Mouse (Mus musculus): ENCODE measurements at regions not wholly inside any gene's neighbourhood (a gene's known extent, or its start where the extent isn't known, plus 50 kb on each side); places are given as distances from the start of the nearest gene placed in this dataset.

DNA sequence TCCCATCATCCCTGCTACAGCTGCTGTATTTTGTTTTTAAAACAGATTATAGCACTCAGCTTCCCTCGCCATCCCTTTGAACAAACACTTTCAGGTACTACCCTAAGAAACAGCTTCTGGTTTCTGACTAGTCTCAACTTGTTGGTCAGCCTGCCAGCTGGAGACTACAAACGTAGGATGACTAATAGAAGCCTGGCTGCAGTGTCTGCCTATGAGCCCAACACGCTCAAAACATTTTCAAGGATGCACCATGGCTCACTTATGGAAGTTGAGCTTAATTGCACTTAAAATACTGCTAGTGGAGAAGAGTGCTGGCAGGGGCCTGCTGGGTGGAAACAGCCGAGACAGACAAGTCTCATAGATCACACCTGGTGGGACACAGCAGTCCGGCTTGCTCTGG is 234.4 kb upstream of the Tenm4 start:
- WGBS, result 85% methylated on average over 5 of the region's 5 CpGs
- H3K4me1 ChIP-seq (ENCODE audit: control insufficient read depth, insufficient read depth, low read length), result no peaks in the 10 kb centered on the region
- H3K9me3 ChIP-seq (replicated peaks; ENCODE audit: control insufficient read depth, low read length, poor library complexity, severe bottlenecking), result no peaks in the 10 kb centered on the region
- H3K27me3 ChIP-seq (ENCODE audit: control insufficient read depth, insufficient read depth, low read depth, low read length), result no peaks in the 10 kb centered on the region
- no peak overlapping the region for H3K4me3 ChIP-seq (ENCODE audit: low read depth, low read length)
- no peak overlapping the region for H3K4me2 ChIP-seq (ENCODE audit: low read length)
- no peak overlapping the region for H3K27ac ChIP-seq (ENCODE audit: low read length)
- no peaks in the 10 kb centered on the region for H3K36me3 ChIP-seq (ENCODE audit: control insufficient read depth, insufficient read depth, low read length)
- no peak overlapping the region for H3K9ac ChIP-seq (ENCODE audit: low read depth, low read length)
- ATAC-seq, result no peak

DNA sequence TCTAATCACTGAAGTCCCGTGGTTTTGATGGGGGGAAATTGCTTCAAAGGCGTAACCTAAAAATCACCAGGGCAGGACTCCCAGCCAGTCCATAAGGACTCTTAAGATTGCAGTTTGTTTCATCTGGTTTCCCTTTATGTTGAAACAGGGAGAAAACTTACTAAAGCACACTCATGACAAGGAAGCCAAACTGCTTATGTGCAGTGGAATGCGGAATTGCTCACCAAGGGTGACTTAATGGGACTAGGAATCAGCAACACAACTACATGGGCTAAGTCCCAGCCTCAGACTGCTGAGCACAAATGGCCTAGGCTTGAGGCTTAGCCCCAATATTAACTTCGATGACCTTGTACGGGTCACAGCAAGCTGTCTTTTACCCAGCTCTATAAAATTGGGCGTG is 227.6 kb upstream of the Tenm4 start:
- Histone ChIP-seq H3K4me3 (ENCODE audit: low read depth, low read length) (no peak overlapping the region), H3K27me3 (ENCODE audit: control insufficient read depth, insufficient read depth, low read depth, low read length) (no peaks in the 10 kb centered on the region), H3K9ac (ENCODE audit: low read depth, low read length) (no peak overlapping the region), H3K4me2 (ENCODE audit: low read length) (no peak overlapping the region), H3K36me3 (ENCODE audit: control insufficient read depth, insufficient read depth, low read length) (no peaks in the 10 kb centered on the region), H3K27ac (ENCODE audit: low read length) (no peak overlapping the region), H3K4me1 (ENCODE audit: control insufficient read depth, insufficient read depth, low read length) (no peaks in the 10 kb centered on the region), H3K9me3 (replicated peaks; ENCODE audit: control insufficient read depth, low read length, poor library complexity, severe bottlenecking) (no peaks in the 10 kb centered on the region)
- ATAC-seq, result no peak
- 92% methylated on average over 6 of the region's 6 CpGs for WGBS

DNA sequence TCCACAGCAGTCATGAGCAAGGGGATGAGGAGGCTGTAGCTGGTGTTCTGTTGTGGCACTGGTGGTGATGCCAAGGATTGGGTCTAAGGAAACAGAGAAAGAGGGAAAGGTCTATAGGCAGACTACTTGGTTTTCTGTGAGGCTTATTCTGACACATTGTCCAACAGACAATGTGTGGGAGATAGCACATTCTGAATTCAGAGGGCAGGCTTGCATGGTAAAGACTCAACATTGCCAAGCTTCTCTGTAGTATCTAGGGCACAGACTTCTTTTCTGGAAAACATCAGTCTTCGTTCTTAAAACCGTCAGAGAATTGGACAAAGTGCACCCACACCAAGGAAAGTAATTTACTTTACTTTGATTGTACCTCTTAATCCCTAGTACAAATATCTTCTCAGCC is 218.7 kb upstream of the Tenm4 start:
- no peaks in the 10 kb centered on the region for H3K27me3 ChIP-seq (ENCODE audit: control insufficient read depth, insufficient read depth, low read depth, low read length)
- H3K4me3 ChIP-seq (ENCODE audit: low read depth, low read length), result no peak overlapping the region
- H3K4me2 ChIP-seq (ENCODE audit: low read length), result no peak overlapping the region
- no peaks in the 10 kb centered on the region for H3K9me3 ChIP-seq (replicated peaks; ENCODE audit: control insufficient read depth, low read length, poor library complexity, severe bottlenecking)
- WGBS, result 77% methylated on average over 2 of the region's 2 CpGs
- H3K9ac ChIP-seq (ENCODE audit: low read depth, low read length), result no peak overlapping the region
- H3K36me3 ChIP-seq (ENCODE audit: control insufficient read depth, insufficient read depth, low read length), result no peaks in the 10 kb centered on the region
- no peak for ATAC-seq
- H3K4me1 ChIP-seq (ENCODE audit: control insufficient read depth, insufficient read depth, low read length), result no peaks in the 10 kb centered on the region
- H3K27ac ChIP-seq (ENCODE audit: low read length), result no peak overlapping the region

DNA sequence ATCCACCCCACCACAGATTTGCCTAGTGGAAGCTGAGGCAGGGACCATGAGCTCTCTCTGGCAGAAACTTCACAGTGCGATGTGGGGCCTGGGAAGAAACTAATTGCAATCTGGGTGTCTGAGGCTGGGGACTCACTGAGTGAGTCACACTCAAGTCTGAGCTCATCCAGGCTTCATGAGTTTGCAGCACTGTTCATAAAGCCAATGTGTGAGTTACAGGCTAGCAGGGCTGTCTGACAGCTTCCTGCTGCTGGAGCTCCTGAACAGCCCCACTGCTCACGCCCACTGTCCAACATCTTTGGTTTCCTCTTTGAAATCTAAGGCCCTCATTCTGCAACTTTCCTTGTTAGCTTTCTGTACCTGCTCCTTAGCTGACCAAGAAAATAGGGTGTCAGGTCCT is 216.5 kb upstream of the Tenm4 start:
- no peak overlapping the region for H3K9ac ChIP-seq (ENCODE audit: low read depth, low read length)
- no peak for ATAC-seq

DNA sequence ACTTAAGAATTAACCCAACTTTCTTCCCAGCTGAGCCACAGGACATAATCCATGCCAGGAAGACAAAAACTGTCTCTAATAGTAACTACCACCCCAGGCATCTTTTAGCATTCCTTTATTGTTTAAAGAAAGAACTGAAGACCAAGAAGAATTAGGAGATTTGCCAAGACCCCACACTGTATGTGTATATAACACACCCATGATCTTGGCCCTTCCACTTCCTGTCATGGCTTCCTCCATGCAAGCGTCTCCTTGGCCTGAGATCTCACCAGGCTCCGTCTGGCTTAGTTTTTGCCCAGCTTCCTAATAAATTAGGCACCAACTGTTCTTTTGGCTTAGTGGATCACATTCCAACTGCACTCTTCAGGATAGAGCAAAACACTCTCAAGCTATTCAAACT is 215.9 kb upstream of the Tenm4 start:
- Histone ChIP-seq H3K36me3 (ENCODE audit: control insufficient read depth, insufficient read depth, low read length) (no peaks in the 10 kb centered on the region), H3K4me1 (ENCODE audit: control insufficient read depth, insufficient read depth, low read length) (no peaks in the 10 kb centered on the region), H3K4me3 (ENCODE audit: low read depth, low read length) (no peak overlapping the region), H3K27ac (ENCODE audit: low read length) (no peak overlapping the region), H3K9me3 (replicated peaks; ENCODE audit: control insufficient read depth, low read length, poor library complexity, severe bottlenecking) (no peaks in the 10 kb centered on the region), H3K27me3 (ENCODE audit: control insufficient read depth, insufficient read depth, low read depth, low read length) (no peaks in the 10 kb centered on the region), H3K9ac (ENCODE audit: low read depth, low read length) (no peak overlapping the region), H3K4me2 (ENCODE audit: low read length) (no peak overlapping the region)
- 54% methylated on average over 2 of the region's 2 CpGs for WGBS
- ATAC-seq, result no peak

More for the DNA sequence above, 216.5 kb upstream of the Tenm4 start:
- Histone ChIP-seq H3K4me1 (ENCODE audit: control insufficient read depth, insufficient read depth, low read length) (no peaks in the 10 kb centered on the region), H3K4me3 (ENCODE audit: low read depth, low read length) (no peak overlapping the region), H3K36me3 (ENCODE audit: control insufficient read depth, insufficient read depth, low read length) (no peaks in the 10 kb centered on the region), H3K9me3 (replicated peaks; ENCODE audit: control insufficient read depth, low read length, poor library complexity, severe bottlenecking) (no peaks in the 10 kb centered on the region), H3K27ac (ENCODE audit: low read length) (no peak overlapping the region), H3K4me2 (ENCODE audit: low read length) (no peak overlapping the region), H3K27me3 (ENCODE audit: control insufficient read depth, insufficient read depth, low read depth, low read length) (no peaks in the 10 kb centered on the region)
- WGBS, result 95% methylated on average over 2 of the region's 2 CpGs

DNA sequence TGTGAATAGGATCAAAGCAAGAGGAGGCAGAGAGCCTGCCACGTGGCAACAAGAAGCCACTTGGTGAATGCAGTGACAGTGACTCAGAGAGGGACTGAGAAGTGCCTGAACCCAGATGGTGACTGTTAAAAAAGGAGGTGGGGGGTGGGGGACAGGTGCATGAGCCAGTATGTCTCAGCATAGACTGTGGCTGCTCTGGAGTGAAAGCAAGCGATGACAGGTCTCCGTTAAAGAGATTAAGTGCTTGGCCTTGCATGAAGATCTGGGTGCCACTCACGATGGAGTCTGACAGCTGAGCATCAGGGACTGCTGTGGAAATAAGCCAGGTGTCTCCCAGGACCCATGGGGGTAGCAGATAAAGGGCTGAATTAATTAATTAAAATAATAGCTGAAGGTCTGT is 212.0 kb upstream of the Tenm4 start:
- Histone ChIP-seq H3K4me3 (ENCODE audit: low read depth, low read length) (no peak overlapping the region), H3K4me2 (ENCODE audit: low read length) (no peak overlapping the region), H3K27ac (ENCODE audit: low read length) (no peak overlapping the region), H3K27me3 (ENCODE audit: control insufficient read depth, insufficient read depth, low read depth, low read length) (no peaks in the 10 kb centered on the region), H3K9me3 (replicated peaks; ENCODE audit: control insufficient read depth, low read length, poor library complexity, severe bottlenecking) (no peaks in the 10 kb centered on the region), H3K4me1 (ENCODE audit: control insufficient read depth, insufficient read depth, low read length) (no peaks in the 10 kb centered on the region), H3K9ac (ENCODE audit: low read depth, low read length) (no peak overlapping the region), H3K36me3 (ENCODE audit: control insufficient read depth, insufficient read depth, low read length) (no peaks in the 10 kb centered on the region)
- ATAC-seq, result no peak
- WGBS, result 43% methylated on average over 4 of the region's 4 CpGs

DNA sequence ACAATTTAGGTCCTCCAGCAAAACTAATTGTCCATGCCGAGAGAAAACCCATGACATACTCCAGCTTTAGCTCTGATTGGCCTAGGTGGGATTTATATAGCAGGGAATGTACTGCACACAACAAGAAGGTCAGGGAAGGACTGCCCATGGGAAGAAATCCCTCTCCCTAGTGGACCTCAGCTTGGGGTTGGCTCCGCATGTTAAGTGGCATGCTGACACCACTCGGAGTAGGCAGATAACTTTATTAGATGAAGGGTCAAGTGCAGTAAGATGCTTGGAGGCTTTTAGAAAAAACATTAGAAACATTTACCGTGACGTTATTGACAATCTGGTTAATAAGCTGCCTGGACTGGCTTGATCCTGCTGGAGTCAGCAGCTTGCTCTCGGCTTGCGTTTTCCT is 199.2 kb upstream of the Tenm4 start:
- Histone ChIP-seq H3K9me3 (replicated peaks; ENCODE audit: control insufficient read depth, low read length, poor library complexity, severe bottlenecking) (no peaks in the 10 kb centered on the region), H3K9ac (ENCODE audit: low read depth, low read length) (no peak overlapping the region), H3K36me3 (ENCODE audit: control insufficient read depth, insufficient read depth, low read length) (no peaks in the 10 kb centered on the region), H3K4me3 (ENCODE audit: low read depth, low read length) (no peak overlapping the region), H3K4me2 (ENCODE audit: low read length) (no peak overlapping the region), H3K27ac (ENCODE audit: low read length) (no peak overlapping the region), H3K4me1 (ENCODE audit: control insufficient read depth, insufficient read depth, low read length) (no peaks in the 10 kb centered on the region), H3K27me3 (ENCODE audit: control insufficient read depth, insufficient read depth, low read depth, low read length) (no peaks in the 10 kb centered on the region)
- WGBS, result 80% methylated on average over 7 of the region's 7 CpGs
- ATAC-seq, result no peak

DNA sequence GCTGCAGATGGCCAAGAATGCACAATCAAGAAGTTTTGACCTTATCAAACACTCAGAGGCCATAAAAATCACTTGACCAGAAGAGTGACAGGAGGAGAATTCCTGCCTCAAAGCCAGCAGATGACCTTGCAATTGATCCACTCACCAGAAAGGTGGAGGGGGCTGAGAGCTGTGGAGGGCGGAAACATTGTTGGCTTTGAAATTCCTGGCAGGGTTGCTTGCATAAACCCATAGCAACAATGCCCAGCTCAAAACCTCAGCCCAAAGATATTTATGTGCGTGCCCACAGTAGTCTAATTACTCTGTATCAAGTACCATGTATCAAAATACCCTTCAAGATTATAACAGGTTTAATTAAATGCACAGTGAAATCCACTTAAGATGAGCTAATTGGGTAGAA is 197.0 kb upstream of the Tenm4 start:
- H3K9ac ChIP-seq (ENCODE audit: low read depth, low read length), result no peak overlapping the region
- no peaks in the 10 kb centered on the region for H3K4me1 ChIP-seq (ENCODE audit: control insufficient read depth, insufficient read depth, low read length)
- no peaks in the 10 kb centered on the region for H3K9me3 ChIP-seq (replicated peaks; ENCODE audit: control insufficient read depth, low read length, poor library complexity, severe bottlenecking)
- H3K27ac ChIP-seq (ENCODE audit: low read length), result no peak overlapping the region
- ATAC-seq, result no peak
- no peak overlapping the region for H3K4me3 ChIP-seq (ENCODE audit: low read depth, low read length)
- no peak overlapping the region for H3K4me2 ChIP-seq (ENCODE audit: low read length)
- WGBS, result 48% methylated on average over 2 of the region's 2 CpGs
- H3K36me3 ChIP-seq (ENCODE audit: control insufficient read depth, insufficient read depth, low read length), result no peaks in the 10 kb centered on the region
- H3K27me3 ChIP-seq (ENCODE audit: control insufficient read depth, insufficient read depth, low read depth, low read length), result no peaks in the 10 kb centered on the region

DNA sequence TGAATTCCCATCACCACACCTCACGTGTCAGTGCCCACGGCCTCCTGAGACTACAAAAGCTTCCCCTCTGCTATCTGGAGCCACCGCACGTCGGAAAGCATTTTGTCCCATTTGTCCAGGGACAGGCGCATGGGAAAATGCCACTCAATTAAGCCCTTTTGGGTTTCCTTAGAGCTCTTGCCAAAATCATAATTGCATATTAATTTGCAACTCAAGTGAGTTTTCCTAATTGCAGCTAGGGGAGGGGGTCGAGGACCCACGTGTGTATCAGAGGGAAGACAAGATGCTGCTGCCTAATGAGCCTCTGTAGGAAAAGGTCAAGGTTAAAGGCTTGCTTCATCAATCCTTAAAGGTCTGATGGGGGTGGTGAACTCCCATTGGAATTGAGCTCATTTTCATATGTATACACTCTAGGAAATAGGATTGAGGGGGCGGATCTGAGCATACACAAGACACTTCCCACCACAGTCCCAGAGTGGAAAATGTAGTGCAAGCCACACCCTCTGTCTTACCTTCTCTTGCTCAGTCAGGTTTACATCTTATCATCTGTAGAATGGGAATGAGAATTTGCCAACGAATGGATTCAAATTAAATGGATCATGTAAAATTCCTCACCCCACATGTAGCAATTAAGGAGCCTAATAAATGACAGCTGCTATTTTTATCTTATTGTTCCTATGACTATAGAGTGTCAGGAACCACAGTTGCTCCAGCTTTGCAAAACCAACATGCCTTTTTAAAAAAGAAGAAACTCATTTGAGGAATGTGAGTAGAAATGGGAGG is 179.6 kb upstream of the Tenm4 start:
- peak; percentile 28; the same call in 1 of the 2 replicates for ATAC-seq
- no peak overlapping the region for H3K4me3 ChIP-seq (ENCODE audit: low read depth, low read length)
- no peaks in the 10 kb centered on the region for H3K36me3 ChIP-seq (ENCODE audit: control insufficient read depth, insufficient read depth, low read length)
- H3K27me3 ChIP-seq (ENCODE audit: control insufficient read depth, insufficient read depth, low read depth, low read length), result no peaks in the 10 kb centered on the region; the same call in 1 of the 2 replicates
- H3K9ac ChIP-seq (ENCODE audit: low read depth, low read length), result no peak overlapping the region
- no peak overlapping the region for H3K4me2 ChIP-seq (ENCODE audit: low read length)
- WGBS, result 30% methylated on average over 10 of the region's 10 CpGs
- H3K27ac ChIP-seq (ENCODE audit: low read length), result no peak overlapping the region
- no peaks in the 10 kb centered on the region for H3K9me3 ChIP-seq (replicated peaks; ENCODE audit: control insufficient read depth, low read length, poor library complexity, severe bottlenecking)
- no peaks in the 10 kb centered on the region for H3K4me1 ChIP-seq (ENCODE audit: control insufficient read depth, insufficient read depth, low read length)

Measured in midbrain, embryonic 16.5 days (tissue).